In the genomic region with DNA sequence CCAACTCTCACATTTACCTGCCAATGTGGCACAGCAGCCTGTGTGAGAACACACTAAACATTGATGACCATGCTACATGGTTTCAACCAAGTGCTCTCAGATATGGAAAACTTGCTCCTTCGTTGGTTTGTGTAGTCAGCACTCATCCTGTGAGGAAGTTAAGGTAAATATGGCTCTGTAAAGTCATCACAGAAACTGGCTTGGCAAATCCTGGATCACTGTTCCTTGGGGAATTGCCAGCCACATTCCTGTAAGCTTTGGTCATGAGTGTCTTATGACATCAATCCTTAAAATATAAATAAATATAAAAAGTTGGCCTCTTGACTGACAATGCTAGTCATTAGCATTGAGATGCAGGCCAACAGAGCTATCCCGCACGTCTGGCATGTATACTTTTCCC, we compare ENCODE assay signal across 15 mouse cellular contexts.
A peak's percentile ranks its signal among the peaks of the same experiment; 100 is the strongest.
DNase-seq lines count a peak whose midpoint lies in the region; ATAC-seq and TF ChIP-seq lines count a peak whose summit lies in the region.
"Had no signal": no experiment of that assay in that cellular context is flagged by ENCODE, and none has a peak within 500 bp of the region (broad histone marks: within the 10 kb centered on the region; RNA-seq: fewer than 3 reads in every experiment).

No protein-coding gene starts in this region.

- H3K4me1 ChIP-seq in midbrain, embryonic 11.5 days (ENCODE audit: control insufficient read depth, insufficient read depth, low read length) = no peaks in the 10 kb centered on the region
- peaks cover 5% of the 10 kb centered on the region for H3K4me1 ChIP-seq in midbrain, embryonic 16.5 days (ENCODE audit: control insufficient read depth, insufficient read depth, low read length)
- peaks cover 25% of the 10 kb centered on the region for H3K4me1 ChIP-seq in heart, postnatal 0 days (ENCODE audit: control insufficient read depth, insufficient read depth)
- peaks cover 7% of the 10 kb centered on the region; the same call in 1 of the 2 replicates for H3K4me1 ChIP-seq in lung, postnatal 0 days (ENCODE audit: insufficient read depth, low read depth, low read length)

- peak; percentile 69 for DNase-seq in midbrain, embryonic 11.5 days (ENCODE audit: low spot score, missing footprints)
- DNase-seq in heart, postnatal 0 days (ENCODE audit: low spot score) = peak; percentile 24
- DNase-seq in lung, postnatal 0 days (ENCODE audit: low spot score) = peak; percentile 55
- no peak for DNase-seq in spleen, postnatal 14 days (ENCODE audit: low spot score in 2 of 2)
- DNase-seq in adrenal gland, postnatal 25 days = no peak
- DNase-seq in thymus, postnatal 0 days (ENCODE audit: low spot score) = no peak
- DNase-seq: cerebellum, adult 11-12 months; forebrain, postnatal 0 days; liver, postnatal 0 days; thymus, postnatal 25 days had no signal

- H3K4me2 ChIP-seq in midbrain, embryonic 11.5 days = no peak overlapping the region
- no peak overlapping the region for H3K4me2 ChIP-seq in midbrain, embryonic 16.5 days (ENCODE audit: low read length)
- H3K4me2 ChIP-seq in heart, postnatal 0 days (ENCODE audit: low read depth, low read length) = no peak overlapping the region
- H3K4me2 ChIP-seq in lung, postnatal 0 days (replicated peaks; ENCODE audit: low read depth, low read length) = no peak overlapping the region
- H3K4me2 ChIP-seq: hindbrain, embryonic 14.5 days; limb, embryonic 12.5 days; midbrain, embryonic 15.5 days; neural tube, embryonic 13.5 days had no signal

- H3K9ac ChIP-seq in midbrain, embryonic 11.5 days (ENCODE audit: low read length) = no peak overlapping the region
- no peak overlapping the region for H3K9ac ChIP-seq in midbrain, embryonic 16.5 days (ENCODE audit: low read depth, low read length)
- H3K9ac ChIP-seq in heart, postnatal 0 days (replicated peaks; ENCODE audit: low read depth, low read length) = no peak overlapping the region
- no peak overlapping the region for H3K9ac ChIP-seq in lung, postnatal 0 days (replicated peaks; ENCODE audit: low read depth)
- H3K9ac ChIP-seq: forebrain, postnatal 0 days; hindbrain, embryonic 14.5 days; limb, embryonic 12.5 days; liver, postnatal 0 days; midbrain, embryonic 15.5 days; neural tube, embryonic 13.5 days had no signal

- no peak for TF ChIP-seq EP300 in heart, postnatal 0 days (IDR thresholded peaks at IDR 0.05; ENCODE audit: low read depth)
- TF ChIP-seq EP300 in lung, postnatal 0 days (IDR thresholded peaks at IDR 0.05) = peak; percentile 57

- H3K9me3 ChIP-seq in midbrain, embryonic 11.5 days (ENCODE audit: control insufficient read depth, low read length) = no peaks in the 10 kb centered on the region
- no peaks in the 10 kb centered on the region for H3K9me3 ChIP-seq in midbrain, embryonic 16.5 days (replicated peaks; ENCODE audit: control insufficient read depth, low read length, poor library complexity, severe bottlenecking)
- H3K9me3 ChIP-seq in heart, postnatal 0 days (replicated peaks; ENCODE audit: control insufficient read depth, low read length) = no peaks in the 10 kb centered on the region
- no peaks in the 10 kb centered on the region for H3K9me3 ChIP-seq in lung, postnatal 0 days (ENCODE audit: low read length)
- H3K9me3 ChIP-seq: limb, embryonic 12.5 days; midbrain, embryonic 15.5 days; neural tube, embryonic 13.5 days had no signal

- H3K27me3 ChIP-seq in midbrain, embryonic 11.5 days (ENCODE audit: control insufficient read depth, insufficient read depth, low read length) = no peaks in the 10 kb centered on the region
- no peaks in the 10 kb centered on the region for H3K27me3 ChIP-seq in midbrain, embryonic 16.5 days (ENCODE audit: control insufficient read depth, insufficient read depth, low read depth, low read length)
- no peaks in the 10 kb centered on the region for H3K27me3 ChIP-seq in heart, postnatal 0 days (ENCODE audit: control insufficient read depth, insufficient read depth, low read length)
- H3K27me3 ChIP-seq in lung, postnatal 0 days (replicated peaks; ENCODE audit: insufficient read depth, low read length) = no peaks in the 10 kb centered on the region
- H3K27me3 ChIP-seq: limb, embryonic 12.5 days; midbrain, embryonic 15.5 days; neural tube, embryonic 13.5 days had no signal

- H3K27ac ChIP-seq in midbrain, embryonic 11.5 days (ENCODE audit: low read depth, low read length) = no peak overlapping the region
- no peak overlapping the region for H3K27ac ChIP-seq in midbrain, embryonic 16.5 days (ENCODE audit: low read length)
- no peak overlapping the region; the same call in 1 of the 2 replicates for H3K27ac ChIP-seq in heart, postnatal 0 days (ENCODE audit: low read depth)
- peak overlapping the region; percentile 60; the same call in 1 of the 2 replicates for H3K27ac ChIP-seq in lung, postnatal 0 days (ENCODE audit: low read length)
- H3K27ac ChIP-seq: hindbrain, embryonic 14.5 days; limb, embryonic 12.5 days; midbrain, embryonic 15.5 days; neural tube, embryonic 13.5 days had no signal

- no peak for ATAC-seq in midbrain, embryonic 11.5 days (ENCODE audit: low FRiP score)
- no peak for ATAC-seq in midbrain, embryonic 16.5 days
- no peak for ATAC-seq in heart, postnatal 0 days (ENCODE audit: insufficient read depth, low read depth)
- ATAC-seq in lung, postnatal 0 days = peak; percentile 37
- ATAC-seq: forebrain, postnatal 0 days; liver, postnatal 0 days; midbrain, embryonic 15.5 days had no signal

- H3K4me3 ChIP-seq in midbrain, embryonic 11.5 days (ENCODE audit: low read depth, low read length) = no peak overlapping the region
- no peak overlapping the region for H3K4me3 ChIP-seq in midbrain, embryonic 16.5 days (ENCODE audit: low read depth, low read length)
- no peak overlapping the region for H3K4me3 ChIP-seq in heart, postnatal 0 days (ENCODE audit: low read depth, low read length)
- H3K4me3 ChIP-seq in lung, postnatal 0 days (ENCODE audit: low read depth, low read length) = no peak overlapping the region
- H3K4me3 ChIP-seq: limb, embryonic 12.5 days; midbrain, embryonic 15.5 days; neural tube, embryonic 13.5 days had no signal

- no peak for TF ChIP-seq CTCF in heart, postnatal 0 days (IDR thresholded peaks at IDR 0.05; ENCODE audit: low read depth)
- no peak for TF ChIP-seq CTCF in lung, postnatal 0 days (IDR thresholded peaks at IDR 0.05)

- WGBS in midbrain, embryonic 11.5 days = 87% methylated on average over 3 of the region's 3 CpGs
- 87% methylated on average over 3 of the region's 3 CpGs for WGBS in midbrain, embryonic 16.5 days
- WGBS in heart, postnatal 0 days = 49% methylated on average over 3 of the region's 3 CpGs
- WGBS in lung, postnatal 0 days = 44% methylated on average over 3 of the region's 3 CpGs

- no peaks in the 10 kb centered on the region for H3K36me3 ChIP-seq in midbrain, embryonic 11.5 days (ENCODE audit: control insufficient read depth, insufficient read depth, low read length)
- no peaks in the 10 kb centered on the region for H3K36me3 ChIP-seq in midbrain, embryonic 16.5 days (ENCODE audit: control insufficient read depth, insufficient read depth, low read length)
- H3K36me3 ChIP-seq in heart, postnatal 0 days (replicated peaks; ENCODE audit: control insufficient read depth, insufficient read depth, low read length) = no peaks in the 10 kb centered on the region
- no peaks in the 10 kb centered on the region for H3K36me3 ChIP-seq in lung, postnatal 0 days (ENCODE audit: insufficient read depth, low read length)
- H3K36me3 ChIP-seq: limb, embryonic 12.5 days; midbrain, embryonic 15.5 days; neural tube, embryonic 13.5 days had no signal

Comparison
In these comparisons a context has a peak if more than half of its experiments do, and no peak if none do; other contexts are left out.
1. DNase-seq: peak in midbrain, embryonic 11.5 days (single experiment), heart, postnatal 0 days (single experiment) and lung, postnatal 0 days (single experiment); none in spleen, postnatal 14 days (0 of 2), adrenal gland, postnatal 25 days (single experiment) and thymus, postnatal 0 days (single experiment).